Mouse (Mus musculus) adrenal gland, postnatal 25 days (tissue): ENCODE results near the gene Tshb. TPM values are rescaled to one million over a fixed set of nuclear protein-coding genes. Genes with fewer than 3 reads are reported as not detected.

ENCODE experiments used
- DNase-seq: peaks from one replicate; pipeline ENCODE4 v3.0.0; 2021; ENCODE audit warnings: mixed read lengths
- long read RNA-seq: library from polyadenylated mRNA; stranded (forward); transcript quantifications from one replicate; pipeline ENCODE4 v2.0.0, GENCODE M21; 2021
- total RNA-seq: library from RNA; stranded (reverse); gene quantifications from 2 replicates; pipeline ENCODE4 v1.2.3, GENCODE M21; 2021

Gene Tshb
- not detected in 2 replicates for total RNA-seq
- long read RNA-seq = 0 reads

DNA sequence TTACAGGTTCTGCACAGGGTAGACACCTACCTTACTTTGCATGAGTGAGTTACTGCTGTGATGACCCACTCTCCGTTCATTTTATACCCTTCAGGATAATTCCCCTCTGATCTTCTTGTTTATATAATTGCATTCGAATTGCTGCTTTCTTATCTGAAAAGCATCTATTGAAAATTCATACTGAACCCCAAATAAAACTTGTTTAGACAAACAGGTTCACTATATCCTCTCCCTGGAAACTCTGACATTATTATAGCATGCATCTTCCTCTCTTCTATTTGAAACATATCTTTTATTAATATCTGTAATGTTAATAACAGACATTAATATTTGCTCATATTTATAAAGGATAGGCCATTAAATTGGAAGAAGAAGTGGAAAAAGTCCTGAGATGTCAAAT is at the start of gene Tshb:
Gene Tshb (minus strand): TSS at position 101 of the 400 bp plus-strand sequence.
- DNase-seq = no peak

DNA sequence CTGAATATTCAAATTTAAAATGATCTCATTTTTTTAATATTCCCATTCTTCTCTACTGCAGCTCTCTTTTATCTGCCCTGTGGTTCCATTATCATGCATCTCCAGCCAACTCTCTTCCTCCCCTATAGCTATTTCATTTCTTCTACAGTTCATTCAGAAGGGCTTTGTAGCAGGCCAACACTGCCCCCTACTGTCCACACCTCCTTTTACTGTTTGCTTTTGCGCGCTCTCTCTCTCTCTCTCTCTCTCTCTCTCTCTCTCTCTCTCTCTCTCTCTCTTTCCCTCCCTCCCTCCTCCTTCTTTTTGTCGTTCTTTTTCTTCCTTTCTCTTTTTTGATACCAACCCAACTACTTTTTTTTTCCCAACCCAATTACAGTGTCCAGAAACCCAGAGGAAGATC is 21.4 kb upstream of the Tshb start:
- peak; percentile 72 for DNase-seq

DNA sequence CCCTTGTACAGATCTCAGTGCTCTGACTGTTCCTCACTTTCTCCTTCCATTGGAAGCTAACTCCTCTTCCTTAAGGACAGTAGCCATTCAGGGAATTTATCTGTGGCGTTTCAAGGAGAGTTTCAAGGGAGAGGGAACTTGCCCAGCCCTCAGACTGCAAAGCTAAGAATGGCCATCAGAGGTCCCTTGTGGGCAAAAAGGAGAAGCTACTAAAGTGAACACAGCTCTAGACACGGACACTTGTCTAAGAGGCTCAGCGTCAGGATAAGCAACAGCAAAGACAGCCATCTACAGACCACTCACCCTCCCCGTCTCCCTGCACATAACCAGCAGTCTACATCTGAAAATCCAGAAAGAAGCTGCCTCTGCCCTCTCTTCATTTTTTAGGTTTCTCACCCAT is 4.9 kb upstream of the Tshb start:
- no peak for DNase-seq

DNA sequence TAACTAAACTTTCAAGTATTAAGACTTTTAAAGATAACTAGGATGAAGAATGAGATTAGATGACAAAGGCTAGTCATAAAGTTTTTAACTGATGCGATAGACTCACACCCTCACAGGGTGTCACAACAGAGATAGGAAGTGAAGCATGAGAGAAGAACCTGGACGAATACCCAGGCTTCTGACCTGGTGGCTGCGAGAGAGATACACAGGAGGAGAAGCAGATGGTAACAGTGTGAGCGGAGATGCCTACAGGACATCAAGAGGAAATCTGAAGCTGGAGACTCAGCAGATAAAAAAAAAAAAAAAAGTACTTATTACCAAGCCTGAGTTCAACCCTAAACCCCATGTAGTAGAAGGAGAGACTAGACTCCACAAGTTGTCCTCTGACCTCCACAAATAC is 9.5 kb downstream of the Tshb start:
- no peak for DNase-seq

DNA sequence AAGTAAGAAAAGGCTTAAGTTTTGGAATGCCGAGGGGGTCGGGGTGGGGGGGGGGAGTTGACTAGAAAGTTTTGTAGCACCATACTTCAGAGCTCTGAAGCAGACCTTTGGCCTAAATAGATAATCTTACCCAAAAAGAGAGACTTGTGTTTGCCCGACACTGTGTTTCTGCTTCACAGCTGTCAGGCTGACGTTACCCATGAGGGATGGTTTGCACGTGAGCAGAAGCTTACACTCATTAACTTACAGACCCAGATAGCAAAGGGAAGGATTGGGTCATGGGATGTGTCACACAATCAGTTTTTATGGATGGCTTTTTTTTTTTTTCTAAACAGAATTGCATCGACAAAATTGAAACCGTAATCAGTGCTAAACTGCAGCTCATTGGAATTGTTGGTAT is 17.7 kb downstream of the Tshb start:
- no peak for DNase-seq

DNA sequence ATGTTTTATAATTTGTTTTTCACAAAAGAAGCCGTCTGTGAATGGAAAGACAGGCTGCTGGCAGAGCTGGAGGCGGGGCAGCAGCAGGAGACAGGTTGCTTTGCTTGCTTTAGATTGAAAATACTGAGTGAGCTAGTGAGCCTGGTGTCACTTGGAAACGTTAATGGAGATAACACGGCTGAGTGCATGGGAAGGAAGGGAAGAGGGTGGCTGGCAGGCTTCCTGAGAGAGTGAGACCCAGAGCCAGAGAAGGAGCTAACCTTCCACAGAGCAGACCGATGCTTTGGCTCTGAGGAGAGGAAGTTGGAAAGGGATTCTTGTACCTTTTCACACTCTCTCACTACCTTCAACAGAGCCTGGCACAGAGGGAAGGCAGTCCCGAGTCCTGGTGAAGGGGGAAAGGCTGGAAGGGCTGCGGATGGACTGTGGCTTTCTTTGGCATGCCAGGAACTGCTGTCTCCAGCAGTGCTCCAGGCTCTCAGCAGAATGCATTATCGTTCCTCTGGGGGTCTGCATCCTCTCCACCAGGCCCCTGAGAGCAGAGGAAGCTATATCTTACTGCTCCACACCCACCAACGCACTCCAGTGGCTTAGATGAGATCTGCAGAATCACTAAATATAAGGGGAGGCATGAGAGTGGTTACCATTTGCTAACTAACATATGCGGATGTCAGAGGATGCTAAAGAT is 18.7 kb downstream of the Tshb start:
- DNase-seq = no peak

DNA sequence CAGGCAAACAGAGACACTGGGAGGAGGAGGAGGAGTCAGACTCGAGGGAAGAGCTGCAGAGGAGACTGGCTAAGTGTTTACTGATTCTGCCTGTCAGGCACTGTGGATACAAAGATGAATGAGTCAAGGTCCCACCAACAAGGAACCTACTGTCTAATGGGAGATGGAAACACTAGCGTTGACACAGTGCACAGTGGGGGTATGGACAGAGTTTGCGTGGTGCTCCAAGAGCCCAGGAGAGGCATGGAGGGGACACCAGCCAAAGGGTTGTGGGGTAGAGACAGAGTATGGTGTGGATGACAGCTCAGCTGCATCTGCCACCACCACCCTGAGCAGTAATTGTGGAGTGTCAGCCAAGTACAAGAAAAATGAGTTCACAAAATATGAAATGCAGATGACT is 20.1 kb downstream of the Tshb start:
- no peak for DNase-seq

DNA sequence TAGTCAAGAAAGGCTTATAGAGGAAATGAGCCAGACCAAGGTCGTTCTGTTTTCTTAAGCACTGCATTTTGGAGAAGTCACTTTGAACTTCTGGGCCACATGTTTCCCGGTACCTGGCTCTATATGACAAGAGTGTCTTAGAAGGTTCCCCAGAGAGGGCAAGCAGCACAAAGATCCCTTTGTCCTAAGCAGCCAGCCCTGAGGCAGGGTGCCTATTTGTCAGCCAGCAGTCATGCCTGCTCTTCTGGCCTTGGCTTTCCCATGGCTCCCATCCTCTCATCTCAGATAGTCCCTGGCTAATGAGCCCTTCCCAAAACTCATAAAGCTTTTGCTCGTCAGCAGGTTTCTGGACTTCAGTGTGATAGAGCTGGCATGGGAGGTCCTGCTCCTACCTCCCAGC is 22.3 kb downstream of the Tshb start:
- no peak for DNase-seq

DNA sequence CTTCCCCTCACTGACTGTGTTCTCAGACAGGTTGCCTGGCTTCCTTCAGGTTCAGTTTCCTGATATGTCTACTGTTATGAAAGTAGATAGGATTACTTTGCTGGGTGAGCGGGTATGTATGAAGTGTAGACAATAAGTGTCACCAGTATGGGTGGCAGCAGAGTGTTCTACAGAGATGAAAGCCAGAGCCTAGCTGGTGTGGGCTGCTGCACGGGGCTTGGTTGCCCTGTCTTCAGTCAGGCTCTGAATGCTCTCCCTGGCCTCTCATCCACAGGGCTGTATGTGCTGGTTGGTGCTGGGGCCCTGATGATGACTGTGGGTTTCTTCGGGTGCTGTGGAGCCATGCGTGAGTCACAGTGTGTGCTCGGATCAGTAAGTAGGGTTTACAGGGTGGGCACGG is 25.5 kb downstream of the Tshb start:
- DNase-seq = no peak

DNA sequence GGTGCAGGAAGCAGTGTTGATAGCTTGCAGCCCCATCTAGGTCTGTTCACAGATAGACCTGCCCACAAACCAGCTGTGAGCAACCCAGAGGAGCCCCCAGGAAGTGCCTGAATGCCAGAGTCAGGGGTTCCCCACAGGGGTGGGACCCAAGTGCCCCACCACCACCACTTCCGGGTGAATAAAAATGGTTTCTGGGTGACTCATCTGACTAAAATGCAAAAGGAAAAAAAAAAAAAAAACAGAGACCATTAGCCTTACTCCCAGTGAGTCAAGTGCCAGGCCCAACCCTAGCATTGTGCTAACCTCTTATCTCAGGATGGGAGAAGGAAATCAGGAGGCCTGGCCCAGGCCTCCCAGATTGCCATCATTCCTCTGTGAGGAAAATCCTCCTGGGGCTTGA is 26.7 kb downstream of the Tshb start:
- no peak for DNase-seq

DNA sequence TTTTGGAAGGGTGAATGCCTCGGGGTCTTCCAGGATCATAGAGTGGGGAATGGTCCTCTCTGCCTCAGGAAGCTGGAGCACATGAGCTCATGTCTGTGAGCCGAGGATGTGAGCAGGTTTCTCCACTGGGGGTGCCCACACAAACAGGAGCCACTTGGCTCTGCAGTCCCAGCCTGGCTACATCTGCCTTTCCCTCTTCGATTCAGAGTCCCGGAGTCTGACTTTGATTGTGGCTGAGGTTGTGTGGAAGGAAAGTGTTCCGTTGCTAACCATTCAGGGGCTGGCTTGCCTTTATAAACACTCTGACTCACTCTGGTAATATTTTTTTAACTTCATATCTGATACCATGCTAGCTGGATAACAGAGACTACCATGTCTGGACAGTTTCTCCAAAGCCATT is 30.1 kb downstream of the Tshb start:
- DNase-seq = no peak

DNA sequence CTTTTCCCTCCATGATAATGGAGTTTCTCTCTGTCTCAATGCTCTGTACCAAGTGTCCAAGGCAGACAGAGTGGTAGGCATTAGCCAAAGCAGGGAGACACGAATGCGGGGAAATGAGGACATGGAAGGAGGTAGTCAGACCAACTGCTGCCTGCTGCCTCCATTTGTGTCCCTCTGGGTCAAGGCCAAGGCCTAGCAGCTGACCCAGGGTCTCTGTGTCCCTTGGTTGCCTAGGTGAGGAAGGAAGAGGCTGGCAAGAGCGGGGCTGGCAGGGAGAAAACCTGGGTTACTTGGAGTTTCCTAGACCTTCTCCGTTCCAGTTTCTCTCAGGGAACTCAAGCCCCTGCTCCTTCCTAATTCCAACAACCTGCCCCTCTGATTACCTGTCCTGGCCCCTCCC is 30.5 kb downstream of the Tshb start:
- no peak for DNase-seq

DNA sequence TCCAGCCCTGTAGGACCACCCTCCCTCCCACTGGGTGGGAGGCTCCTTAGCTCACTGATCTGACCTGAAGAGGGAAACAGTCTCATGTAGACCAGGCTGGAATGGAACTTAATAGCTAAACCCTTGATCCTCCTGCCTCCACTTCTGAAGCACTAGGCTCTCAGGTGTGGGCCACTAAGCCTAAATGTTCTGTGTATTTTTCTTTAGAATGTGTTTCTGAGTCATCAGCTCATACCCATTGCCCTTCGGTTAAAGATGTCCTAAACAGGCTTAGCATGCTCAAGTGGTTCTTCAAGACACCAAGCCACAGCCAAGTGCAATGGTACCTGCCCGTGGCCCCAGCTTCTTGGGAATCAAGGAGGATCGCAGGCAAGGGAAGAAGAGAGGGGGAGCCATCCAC is 31.0 kb downstream of the Tshb start:
- DNase-seq = no peak

DNA sequence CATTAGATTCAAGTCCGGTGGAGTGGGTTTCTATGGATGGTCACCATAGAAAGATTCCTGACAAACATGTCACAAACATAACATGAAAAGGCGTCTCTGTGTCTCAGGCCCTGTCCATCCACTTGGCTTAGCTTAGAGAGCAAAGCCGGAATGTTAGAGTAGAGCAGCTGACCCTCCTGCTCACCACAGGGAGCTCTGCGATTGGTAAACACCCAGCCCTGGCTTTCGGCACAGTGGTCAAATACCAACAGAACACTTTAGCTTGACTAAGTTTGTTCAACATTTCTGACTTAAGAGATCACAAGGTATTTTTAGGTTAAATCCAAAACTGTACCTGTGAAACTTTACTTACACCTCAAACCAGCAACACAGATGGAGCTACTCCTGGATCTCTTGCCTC is 31.4 kb downstream of the Tshb start:
- no peak for DNase-seq

DNA sequence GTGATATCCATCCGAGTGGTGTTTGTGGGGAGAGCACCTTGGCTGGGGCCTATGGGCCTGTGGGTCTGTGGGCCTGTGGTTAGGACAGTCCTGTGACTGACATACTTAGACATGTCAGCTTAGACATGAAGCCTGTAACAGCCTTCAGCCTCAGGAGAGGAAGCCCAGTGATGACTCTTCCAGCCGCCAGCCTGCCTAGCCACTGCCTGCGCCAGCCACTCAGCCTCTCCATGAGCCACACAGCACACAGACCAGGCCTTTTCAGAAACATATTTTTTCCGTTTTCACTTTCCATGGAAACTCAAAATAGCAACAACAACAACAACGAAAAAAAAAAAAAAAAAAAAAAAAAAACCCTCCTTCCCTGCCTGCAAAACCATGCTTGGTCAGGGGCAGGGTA is 33.8 kb downstream of the Tshb start:
- no peak for DNase-seq

DNA sequence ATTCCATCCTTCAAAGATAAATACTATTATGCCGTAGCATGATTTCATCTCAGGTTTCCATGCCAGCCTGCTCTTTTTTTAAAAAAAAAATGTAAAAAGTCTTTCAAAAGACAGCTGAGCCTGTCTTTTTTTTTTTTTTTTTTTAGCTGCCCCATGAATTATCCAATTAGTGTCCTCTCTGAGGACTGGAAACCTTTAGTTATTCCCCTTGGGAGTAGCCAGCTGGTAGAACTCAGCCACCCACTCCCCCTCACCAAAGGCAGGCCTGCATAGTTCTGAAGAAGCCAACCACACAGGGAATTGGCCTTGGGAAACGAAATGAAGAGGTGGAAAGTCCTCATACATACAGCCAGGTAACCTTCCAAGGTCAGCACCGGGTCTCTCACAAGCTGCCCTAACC is 34.5 kb downstream of the Tshb start:
- DNase-seq = no peak

DNA sequence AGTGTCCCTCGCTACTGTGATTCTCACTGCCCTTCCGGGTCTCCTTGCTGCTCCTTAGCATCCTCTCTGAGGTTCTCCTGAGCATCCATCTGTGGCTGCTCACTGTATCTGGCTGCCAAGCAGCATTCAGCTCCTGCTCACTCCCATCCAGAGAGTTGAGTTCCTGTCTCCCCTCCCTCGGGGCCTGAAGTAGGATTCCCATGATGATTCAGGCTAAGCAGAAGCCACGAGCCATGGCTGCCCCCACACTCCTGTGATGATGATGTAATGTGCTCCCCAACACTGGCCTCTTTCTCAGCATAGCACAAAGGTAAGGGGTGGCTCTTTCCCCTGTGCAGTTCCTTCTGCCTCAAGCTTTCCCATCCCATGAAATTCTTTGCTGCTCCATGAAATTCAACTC is 36.3 kb downstream of the Tshb start:
- DNase-seq = no peak

DNA sequence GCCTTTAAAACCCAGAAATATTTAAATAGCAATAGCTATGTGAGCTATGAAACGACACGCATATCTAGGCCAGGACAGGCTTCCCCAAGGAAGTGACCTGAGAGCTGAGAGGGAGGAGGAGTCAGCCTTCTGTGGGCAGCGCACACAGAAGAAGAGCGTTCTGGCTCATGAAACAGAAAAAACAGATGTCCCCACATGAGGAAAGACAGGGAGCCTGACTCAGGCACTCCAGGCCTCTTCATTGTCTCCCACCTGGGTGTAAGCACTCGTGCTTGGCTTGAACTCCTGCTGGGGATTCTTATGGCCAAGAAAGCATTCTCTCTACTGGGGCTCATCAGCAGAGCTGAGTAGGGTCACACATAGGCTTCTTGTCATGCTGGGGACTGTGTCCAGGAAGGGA is 37.9 kb downstream of the Tshb start:
- DNase-seq = no peak

DNA sequence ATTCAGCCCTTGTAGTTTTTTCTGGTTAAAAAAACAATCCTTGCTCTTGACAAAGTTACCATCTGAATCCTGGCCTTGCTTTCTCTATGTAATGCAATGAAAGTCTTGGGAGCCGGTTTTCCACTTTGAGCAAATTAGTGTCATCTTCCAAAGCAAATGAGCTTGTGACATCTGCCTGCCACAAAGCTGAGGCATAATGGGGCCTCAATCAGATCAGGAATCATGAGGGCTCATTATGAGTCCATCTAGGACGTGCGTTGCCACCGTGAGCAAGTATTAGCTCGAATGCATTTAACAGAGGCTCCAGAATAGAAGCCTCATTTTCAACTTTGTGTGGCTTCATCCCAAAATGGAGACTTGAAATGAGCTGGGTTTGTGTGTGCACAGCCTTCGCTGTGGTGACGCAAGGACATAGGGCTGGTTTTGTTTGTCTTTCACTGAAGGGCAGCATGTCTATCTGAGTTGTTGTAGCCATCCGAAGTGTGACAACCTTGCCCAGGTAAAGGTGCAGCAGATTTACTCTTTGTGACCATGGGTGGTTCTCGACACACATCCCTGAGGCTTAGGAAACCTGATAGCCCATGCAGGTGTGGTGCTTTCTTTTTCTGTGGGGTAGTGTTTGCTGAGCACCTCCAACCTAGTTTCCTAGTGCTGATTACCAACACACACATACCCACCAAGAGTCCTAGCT is 38.6 kb downstream of the Tshb start:
- no peak for DNase-seq

DNA sequence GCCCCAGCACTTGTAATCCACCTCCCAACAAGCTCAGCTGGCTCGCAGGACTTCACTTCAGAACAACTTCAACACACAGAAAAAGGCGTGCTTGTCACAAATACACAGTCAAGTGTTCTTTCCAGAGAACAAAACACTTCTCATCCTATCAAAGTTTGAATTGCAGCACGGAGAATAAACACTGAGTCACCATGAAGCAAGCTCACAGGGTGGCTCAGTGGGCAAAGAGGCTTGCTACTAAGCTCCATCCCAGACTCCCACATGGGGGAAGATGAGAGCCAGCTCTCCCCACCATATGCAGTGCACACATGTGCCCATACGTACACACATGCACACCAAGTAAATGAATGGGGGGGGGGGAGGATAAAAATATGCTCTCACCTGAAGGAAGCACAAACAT is 39.3 kb downstream of the Tshb start:
- no peak for DNase-seq

DNA sequence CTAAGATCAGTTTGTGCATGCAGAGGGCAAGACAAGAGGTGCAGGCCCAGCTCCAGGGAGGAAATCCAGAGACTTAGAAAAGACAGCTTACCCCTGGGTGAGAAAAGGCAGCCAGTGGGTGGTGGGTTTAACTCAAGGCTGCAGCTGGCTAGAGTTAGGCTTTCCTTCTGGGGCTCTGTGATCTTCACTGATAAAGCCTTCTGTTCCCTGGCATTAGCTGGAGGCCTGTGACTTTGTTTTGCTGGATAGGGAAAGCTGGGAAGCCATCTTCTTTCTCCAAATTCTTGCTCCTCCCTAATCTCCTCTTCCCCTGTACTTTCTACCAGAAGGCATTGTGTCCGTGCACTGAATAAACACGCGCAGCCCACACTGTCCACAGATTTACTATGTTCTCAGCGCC is 39.8 kb downstream of the Tshb start:
- DNase-seq = no peak

DNA sequence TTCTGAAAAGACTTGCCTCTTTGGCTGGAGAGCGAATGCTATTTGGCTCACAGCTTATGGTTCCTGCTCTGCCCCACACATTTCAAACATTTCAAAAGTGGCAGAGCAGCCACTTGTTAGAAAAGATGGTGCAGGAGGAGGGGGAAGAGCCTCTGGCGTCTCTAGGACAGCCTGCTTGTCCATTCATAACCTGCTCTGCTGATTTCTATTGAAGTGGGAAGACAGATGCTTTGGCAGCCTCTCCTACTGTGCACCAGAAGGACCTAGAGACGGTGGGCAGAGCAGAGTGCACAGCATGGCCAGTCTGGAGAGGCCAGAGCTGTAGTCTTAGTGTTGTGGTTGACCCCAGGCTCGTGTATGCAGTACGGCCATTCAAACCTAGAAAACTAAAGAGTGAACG is 43.6 kb downstream of the Tshb start:
- DNase-seq = no peak

DNA sequence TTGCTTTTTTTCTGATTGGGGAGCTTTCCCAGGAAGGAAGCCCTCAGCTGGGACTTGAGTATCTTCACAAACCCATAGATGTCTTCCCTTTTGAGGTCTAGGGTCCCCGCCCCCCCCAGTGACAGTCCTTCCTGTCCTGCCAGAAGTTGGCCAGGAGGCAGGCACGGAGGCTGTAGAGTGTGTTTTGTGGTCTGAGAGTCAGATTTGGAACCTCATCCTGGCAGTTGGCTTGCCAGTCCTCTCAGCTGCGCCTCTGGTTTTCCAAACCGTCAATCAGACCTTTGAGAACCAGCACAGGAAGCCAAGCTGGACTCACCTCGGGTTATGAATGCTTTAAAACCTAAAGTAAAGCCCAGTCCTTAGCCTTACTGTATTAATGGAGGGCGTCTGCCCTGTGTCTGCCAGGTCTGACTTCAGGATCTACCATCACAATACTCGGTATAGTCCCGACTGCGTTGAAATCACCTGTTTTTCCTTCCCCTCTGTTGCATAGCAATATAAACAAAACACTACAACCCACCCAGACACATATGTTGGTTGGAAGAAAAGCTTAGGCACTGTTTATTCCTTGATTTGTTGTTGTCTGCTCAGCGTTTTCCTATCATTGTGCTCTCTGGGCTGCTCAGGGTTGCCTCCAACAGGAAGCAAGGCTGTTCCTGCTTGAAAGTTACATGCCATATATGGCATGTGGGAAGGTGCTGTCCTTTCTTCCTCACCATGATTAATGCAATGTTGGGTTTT is 44.2 kb downstream of the Tshb start:
- no peak for DNase-seq

DNA sequence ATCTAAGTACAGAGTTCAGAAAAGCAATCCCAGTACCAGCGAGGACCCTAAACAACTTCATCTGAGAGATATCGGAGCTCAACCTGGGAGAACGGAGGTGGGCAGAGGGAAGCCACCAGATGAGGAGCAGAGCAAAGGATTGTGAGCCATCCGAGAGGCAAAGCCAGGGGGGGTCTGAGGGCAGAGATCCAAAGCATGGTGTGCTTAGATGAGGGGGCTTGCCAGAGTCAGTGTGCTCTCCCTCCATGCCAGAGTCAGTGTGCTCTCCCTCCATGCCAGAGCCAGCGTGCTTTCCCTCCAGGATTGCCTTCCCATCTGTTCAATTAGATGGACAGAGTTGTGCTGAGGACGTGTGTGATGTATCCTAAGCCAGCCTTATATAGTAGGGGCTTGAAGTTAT is 45.4 kb downstream of the Tshb start:
- DNase-seq = no peak
